Mouse (Mus musculus) limb, embryonic 15.5 days (tissue): ENCODE measurements around the gene Ppp2r5b. TPM values are rescaled to one million over a fixed set of nuclear protein-coding genes. Genes with fewer than 3 reads are reported as not detected.

Experiments
- ATAC-seq: fragments of 200-750 bp; cut with Nextera tagmentation; 2 replicates; pipeline ENCODE4 v1.8.0; 2017; ENCODE audit warnings: low read depth, moderate TSS enrichment; ENCODE audit not compliant: insufficient number of reproducible peaks, low FRiP score, low TSS enrichment
- H3K27ac ChIP-seq: fragments of 300-500 bp; sonication (generic); 2 replicates; pipeline ENCODE4 v1.5.1; 2015; ENCODE audit warnings: moderate library complexity, mild to moderate bottlenecking, inconsistent platforms
- H3K27me3 ChIP-seq: fragments of 300-500 bp; sonication (generic); 2 replicates; pipeline ENCODE4 v1.6.1; 2015; ENCODE audit warnings: inconsistent platforms
- H3K36me3 ChIP-seq: fragments of 300-500 bp; sonication (generic); 2 replicates; pipeline ENCODE4 v1.6.1; 2015; ENCODE audit warnings: inconsistent platforms
- H3K4me1 ChIP-seq: fragments of 300-500 bp; sonication (generic); 2 replicates; pipeline ENCODE4 v1.6.1; 2015; ENCODE audit warnings: inconsistent platforms
- H3K4me2 ChIP-seq: fragments of 300-500 bp; sonication (generic); 2 replicates; pipeline ENCODE4 v1.6.1; 2015; ENCODE audit warnings: mild to moderate bottlenecking, inconsistent platforms
- H3K4me3 ChIP-seq: fragments of 300-500 bp; sonication (generic); 2 replicates; pipeline ENCODE4 v1.5.1; 2015; ENCODE audit warnings: mild to moderate bottlenecking, inconsistent platforms
- H3K9ac ChIP-seq: fragments of 300-500 bp; sonication (generic); 2 replicates; pipeline ENCODE4 v1.6.1; 2015; ENCODE audit warnings: inconsistent platforms
- H3K9me3 ChIP-seq: fragments of 300-500 bp; sonication (generic); 2 replicates; pipeline ENCODE4 v1.6.1; 2016; ENCODE audit warnings: inconsistent platforms
- WGBS: fragments of 180-500 bp; shearing (Covaris S2); methylation state at CpG from one replicate; pipeline ENCODE4 v1.1.7; 2015; 5-methylcytosine and 5-hydroxymethylcytosine counted together
- polyA plus RNA-seq: library from polyadenylated mRNA; unstranded; fragments of >200 nt; fragmentation: Nextera tagmentation; extraction: Ambion mirVana; gene quantifications from 2 replicates; pipeline ENCODE4 v1.2.1, GENCODE M21; 2015

Ppp2r5b gene
- polyA plus RNA-seq, 1 experiment from 2014 or later = 26.1 TPM

DNA sequence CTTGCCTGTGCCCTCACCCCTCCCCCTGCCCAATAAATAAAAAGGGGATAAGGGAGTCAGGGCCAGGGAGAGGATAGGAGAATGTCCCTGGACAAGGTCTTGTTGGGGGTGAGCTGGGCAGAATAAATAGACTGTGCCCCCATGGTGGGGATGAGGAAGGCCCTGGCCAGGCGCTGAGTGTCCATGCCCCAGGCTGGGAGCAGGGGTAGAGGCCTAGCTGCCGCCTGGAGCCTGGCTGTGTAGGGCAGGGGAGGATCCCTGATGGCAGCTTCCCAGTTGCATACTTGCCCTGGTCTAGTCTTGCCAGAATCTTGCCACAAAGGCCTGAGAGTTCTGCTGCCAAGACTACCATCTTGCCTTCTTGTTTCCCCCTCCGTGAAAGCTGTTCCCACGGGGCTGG is 7.8 kb downstream of the Ppp2r5b start:
- Histone ChIP-seq H3K27me3 (no peaks in the 10 kb centered on the region), H3K4me3 (no peak overlapping the region), H3K4me2 (no peak overlapping the region), H3K9me3 (no peaks in the 10 kb centered on the region), H3K4me1 (peaks cover 5% of the 10 kb centered on the region; the same call in 1 of the 2 replicates), H3K27ac (no peak overlapping the region), H3K36me3 (peaks cover 57% of the 10 kb centered on the region), H3K9ac (no peak overlapping the region)
- no peak for ATAC-seq
- 86% methylated on average over 4 of the region's 4 CpGs for WGBS

DNA sequence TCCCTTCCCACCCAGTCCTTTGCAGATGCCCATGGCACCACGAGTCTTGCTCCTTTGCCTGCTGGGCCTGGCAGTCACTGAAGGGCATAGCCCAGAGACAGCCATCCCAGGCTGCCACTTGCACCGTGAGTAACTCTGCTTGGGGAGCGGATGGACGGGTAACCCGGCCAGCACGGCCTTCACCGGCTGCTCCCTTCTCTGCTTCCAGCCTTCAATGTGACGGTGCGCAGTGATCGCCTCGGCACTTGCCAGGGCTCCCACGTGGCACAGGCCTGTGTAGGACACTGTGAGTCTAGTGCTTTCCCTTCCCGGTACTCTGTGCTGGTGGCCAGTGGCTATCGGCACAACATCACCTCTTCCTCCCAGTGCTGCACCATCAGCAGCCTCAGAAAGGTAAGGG is 8.9 kb downstream of the Ppp2r5b start:
- 0 out of 2 replicates have a peak, but pooled peaks have one; percentile 27 for ATAC-seq
- 89% methylated on average over 14 of the region's 14 CpGs for WGBS
- Histone ChIP-seq H3K27ac (no peak overlapping the region), H3K36me3 (peaks cover 47% of the 10 kb centered on the region), H3K4me2 (no peak overlapping the region), H3K27me3 (no peaks in the 10 kb centered on the region), H3K9me3 (no peaks in the 10 kb centered on the region), H3K9ac (no peak overlapping the region), H3K4me1 (peaks cover 5% of the 10 kb centered on the region; the same call in 1 of the 2 replicates), H3K4me3 (no peak overlapping the region)

DNA sequence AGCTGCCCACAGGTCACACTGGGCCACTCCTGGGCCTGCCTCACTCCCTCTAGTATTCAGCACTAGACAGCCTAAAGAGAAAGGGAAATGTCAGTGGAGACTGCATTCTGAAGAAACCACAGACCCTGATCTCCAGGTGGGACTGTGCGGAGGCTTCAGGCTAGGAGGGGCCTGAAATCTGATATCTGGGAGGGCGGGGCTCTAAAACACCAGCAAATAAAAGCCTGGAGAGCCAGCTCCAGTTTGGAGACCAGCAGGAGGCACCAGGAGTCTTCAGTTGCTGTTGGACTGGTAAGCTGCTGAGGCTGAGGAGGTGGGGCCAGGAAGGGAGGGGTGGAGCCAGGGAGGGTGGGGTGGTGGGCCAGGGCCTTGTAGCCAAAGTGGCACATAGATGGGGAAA is 9.5 kb downstream of the Ppp2r5b start, which contains the start of gene Gpha2:
Gene Gpha2 (plus strand): TSS at position 246 of the 400 bp plus-strand sequence.
- ATAC-seq = no peak
- no peak within 1 kb of the TSS for H3K27ac ChIP-seq
- WGBS = 15% methylated on average over 2 of the region's 2 CpGs

DNA sequence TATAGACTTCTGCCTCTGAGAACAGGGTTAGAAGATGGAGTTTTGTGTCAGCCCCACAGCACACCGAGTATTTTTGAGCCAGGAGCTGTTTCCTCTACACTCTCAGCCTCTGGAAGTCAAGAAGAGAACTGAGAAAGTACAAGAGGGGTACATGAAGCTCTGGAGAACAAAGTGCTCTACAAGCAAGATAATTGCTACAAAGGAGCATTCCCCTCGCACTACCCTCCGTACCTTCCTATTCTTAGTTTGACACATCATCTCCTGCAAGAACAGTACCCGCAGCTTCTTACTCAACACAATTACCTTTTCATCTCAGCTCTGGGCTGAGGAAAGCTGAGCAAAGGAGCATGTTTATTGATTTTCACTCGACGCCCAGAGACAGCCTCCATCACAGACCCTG is 17.1 kb downstream of the Ppp2r5b start:
- H3K27me3 ChIP-seq = no peaks in the 10 kb centered on the region
- H3K9me3 ChIP-seq = no peaks in the 10 kb centered on the region
- no peaks in the 10 kb centered on the region for H3K36me3 ChIP-seq
- no peak overlapping the region for H3K4me2 ChIP-seq
- no peak for ATAC-seq
- 63% methylated on average over 6 of the region's 6 CpGs for WGBS
- H3K27ac ChIP-seq = no peak overlapping the region
- no peak overlapping the region for H3K4me3 ChIP-seq
- no peak overlapping the region for H3K9ac ChIP-seq
- no peaks in the 10 kb centered on the region for H3K4me1 ChIP-seq

More for the DNA sequence above, 9.5 kb downstream of the Ppp2r5b start, which contains the start of gene Gpha2:
- H3K4me2 ChIP-seq = no peak within 1 kb of the TSS
- H3K4me3 ChIP-seq = no peak within 1 kb of the TSS
- H3K36me3 ChIP-seq = peaks cover 42% of the 10 kb centered on the region
- no peak within 1 kb of the TSS for H3K9ac ChIP-seq
- peaks cover 5% of the 10 kb centered on the region; the same call in 1 of the 2 replicates for H3K4me1 ChIP-seq
- H3K9me3 ChIP-seq = no peaks in the 10 kb centered on the region
- H3K27me3 ChIP-seq = no peaks in the 10 kb centered on the region

DNA sequence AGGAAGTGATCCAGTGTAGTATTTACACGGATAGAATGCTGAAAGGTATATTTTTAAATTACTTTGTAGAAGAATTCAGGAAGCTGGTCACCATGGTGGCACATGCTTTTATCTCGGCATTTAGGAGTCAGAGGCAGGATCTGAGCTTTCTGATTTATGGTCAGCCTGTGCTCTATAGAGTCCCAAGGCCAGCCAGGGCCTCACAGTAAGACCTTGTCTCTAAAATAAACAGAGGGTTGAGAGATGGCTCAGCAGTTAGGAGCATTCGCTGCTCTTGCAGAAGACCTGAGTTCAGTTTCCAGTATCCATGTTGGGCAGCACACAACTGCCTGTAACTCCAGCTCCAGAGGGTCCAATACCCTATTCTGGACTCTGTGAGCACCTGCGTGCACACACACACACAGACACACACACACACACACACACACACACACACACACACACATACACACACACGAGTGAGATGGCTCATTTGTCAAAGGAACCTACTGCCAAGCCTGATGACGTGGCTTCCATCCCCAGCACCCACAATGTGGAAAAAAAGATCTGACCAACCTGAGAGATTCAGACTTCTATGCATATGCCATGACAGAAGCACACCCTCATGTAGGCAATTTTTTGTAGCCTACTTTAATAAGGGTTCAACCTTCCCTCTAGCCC is 19.5 kb downstream of the Ppp2r5b start:
- no peaks in the 10 kb centered on the region for H3K27me3 ChIP-seq
- 65% methylated on average over 6 of the region's 6 CpGs for WGBS
- no peak overlapping the region for H3K4me3 ChIP-seq
- H3K27ac ChIP-seq = no peak overlapping the region
- no peak for ATAC-seq
- no peaks in the 10 kb centered on the region for H3K36me3 ChIP-seq
- H3K4me1 ChIP-seq = no peaks in the 10 kb centered on the region
- H3K4me2 ChIP-seq = no peak overlapping the region
- no peak overlapping the region for H3K9ac ChIP-seq
- H3K9me3 ChIP-seq = no peaks in the 10 kb centered on the region

DNA sequence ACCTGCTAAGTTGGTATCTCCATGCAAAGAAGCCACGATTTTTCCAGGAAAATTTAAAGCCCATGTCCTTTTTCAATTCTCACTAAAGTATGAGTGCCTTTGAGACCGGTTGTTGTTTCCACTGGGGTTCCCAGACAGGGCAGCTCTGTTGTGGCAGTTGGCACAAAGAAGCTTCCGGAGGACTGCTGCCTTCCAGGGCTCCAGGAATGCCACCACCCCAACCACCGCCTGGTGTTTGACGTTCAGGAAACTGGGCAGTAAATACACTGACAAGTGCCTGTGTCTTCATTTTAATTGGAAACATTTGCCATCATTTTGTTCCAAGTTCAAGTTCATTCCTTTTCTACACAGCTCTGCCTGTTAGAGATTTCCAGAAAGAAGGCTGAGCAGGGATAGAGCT is 29.0 kb downstream of the Ppp2r5b start:
- Histone ChIP-seq H3K27ac (no peak overlapping the region), H3K4me3 (no peak overlapping the region), H3K4me1 (no peaks in the 10 kb centered on the region), H3K9ac (no peak overlapping the region), H3K9me3 (no peaks in the 10 kb centered on the region), H3K4me2 (no peak overlapping the region), H3K27me3 (no peaks in the 10 kb centered on the region), H3K36me3 (no peaks in the 10 kb centered on the region)
- no peak for ATAC-seq
- WGBS = 59% methylated on average over 5 of the region's 5 CpGs

DNA sequence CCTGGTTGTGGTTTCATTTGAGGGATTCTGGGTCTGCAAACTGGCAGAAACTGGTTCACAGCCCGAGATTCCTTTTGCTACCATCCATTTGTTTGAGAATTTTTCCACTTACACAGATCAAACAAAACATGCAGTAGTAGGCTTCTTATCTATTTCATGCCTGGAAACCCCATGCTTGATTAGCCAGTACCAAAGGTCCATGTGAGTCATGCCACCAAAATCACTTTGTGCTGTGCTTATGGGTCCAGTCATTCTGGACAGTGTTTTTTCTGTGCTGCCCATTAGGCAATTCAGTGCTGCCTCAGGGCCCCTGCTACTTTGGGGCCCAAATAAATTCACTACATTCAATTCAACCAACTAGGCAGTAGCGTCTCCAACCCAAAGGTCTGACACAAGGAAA is 31.4 kb downstream of the Ppp2r5b start:
- Histone ChIP-seq H3K4me2 (no peak overlapping the region), H3K4me3 (no peak overlapping the region), H3K27ac (no peak overlapping the region), H3K4me1 (no peaks in the 10 kb centered on the region), H3K27me3 (no peaks in the 10 kb centered on the region), H3K9ac (no peak overlapping the region), H3K9me3 (no peaks in the 10 kb centered on the region), H3K36me3 (no peaks in the 10 kb centered on the region)
- WGBS = 74% methylated on average over 2 of the region's 2 CpGs
- ATAC-seq = no peak

DNA sequence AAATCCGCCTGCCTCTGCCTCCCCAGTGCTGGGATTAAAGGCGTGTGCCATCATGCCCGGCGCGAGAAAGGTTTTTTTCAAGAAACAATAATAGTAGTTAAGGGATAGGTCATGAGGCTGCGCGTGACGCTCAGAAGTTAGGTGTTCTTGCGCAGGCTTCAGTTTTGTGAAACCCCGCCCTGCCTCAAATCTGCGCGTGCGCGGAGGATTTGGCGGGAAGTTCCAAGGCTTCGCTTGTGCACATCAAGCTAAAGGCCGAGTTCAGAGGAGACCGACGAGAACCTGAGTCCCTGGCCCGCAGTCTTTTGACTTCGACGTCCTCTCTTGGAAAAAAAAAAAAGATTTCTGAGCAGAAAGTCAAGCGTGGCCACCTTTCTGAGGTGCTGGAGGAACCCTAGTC is 51.5 kb downstream of the Ppp2r5b start, which contains the start of gene Majin:
Gene Majin (plus strand): TSS at position 258 of the 400 bp plus-strand sequence.
- Histone ChIP-seq H3K4me3 (no peak within 1 kb of the TSS), H3K27me3 (no peaks in the 10 kb centered on the region), H3K27ac (no peak within 1 kb of the TSS), H3K9ac (no peak within 1 kb of the TSS), H3K9me3 (no peaks in the 10 kb centered on the region), H3K4me2 (no peak within 1 kb of the TSS), H3K4me1 (no peaks in the 10 kb centered on the region), H3K36me3 (no peaks in the 10 kb centered on the region)
- 85% methylated on average over 23 of the region's 23 CpGs for WGBS
- no peak for ATAC-seq

DNA sequence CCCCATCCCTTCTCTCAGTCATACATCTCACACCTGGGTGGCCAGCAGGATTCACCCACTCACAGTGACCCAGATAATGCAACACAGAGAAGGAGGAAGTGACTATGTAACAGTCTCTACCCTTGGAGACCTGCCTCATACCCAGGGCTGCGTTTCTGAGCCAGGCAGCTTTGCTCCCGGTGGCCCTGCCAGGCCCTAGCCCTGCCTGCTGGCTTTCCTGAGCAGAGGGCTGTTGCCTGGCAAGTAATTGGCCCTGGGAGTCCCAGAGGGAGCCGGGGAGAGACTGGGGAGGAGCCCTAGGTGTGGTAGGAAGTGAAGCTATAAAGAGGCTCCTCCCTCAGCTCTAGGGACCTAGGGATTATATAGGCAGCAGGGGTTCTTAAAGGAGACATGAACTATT is 53.1 kb downstream of the Ppp2r5b start:
- 7% methylated on average over 3 of the region's 3 CpGs for WGBS
- Histone ChIP-seq H3K4me3 (no peak overlapping the region), H3K9ac (no peak overlapping the region), H3K9me3 (no peaks in the 10 kb centered on the region), H3K4me1 (no peaks in the 10 kb centered on the region), H3K27ac (no peak overlapping the region), H3K36me3 (no peaks in the 10 kb centered on the region), H3K27me3 (no peaks in the 10 kb centered on the region), H3K4me2 (no peak overlapping the region)
- no peak for ATAC-seq

DNA sequence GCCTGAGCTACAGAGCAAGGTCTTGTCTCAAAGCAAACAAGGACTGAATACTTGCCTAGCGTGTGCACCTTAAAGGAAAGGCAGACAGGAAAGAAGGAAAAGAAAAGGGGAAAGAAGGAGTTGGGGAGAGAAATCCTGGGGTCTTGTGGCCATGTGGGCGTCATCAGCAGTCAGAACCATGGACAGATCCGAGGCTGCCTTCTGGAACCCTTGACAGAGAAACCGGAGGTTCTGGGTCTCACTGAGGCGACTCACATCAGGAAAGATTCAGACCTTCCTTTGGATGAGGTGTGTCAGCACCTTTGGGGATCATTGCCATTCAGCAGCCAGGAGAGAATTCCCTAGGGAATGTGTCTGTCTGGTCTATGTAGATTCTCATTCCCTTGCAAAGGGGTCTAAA is 54.0 kb downstream of the Ppp2r5b start:
- H3K27me3 ChIP-seq = no peaks in the 10 kb centered on the region

DNA sequence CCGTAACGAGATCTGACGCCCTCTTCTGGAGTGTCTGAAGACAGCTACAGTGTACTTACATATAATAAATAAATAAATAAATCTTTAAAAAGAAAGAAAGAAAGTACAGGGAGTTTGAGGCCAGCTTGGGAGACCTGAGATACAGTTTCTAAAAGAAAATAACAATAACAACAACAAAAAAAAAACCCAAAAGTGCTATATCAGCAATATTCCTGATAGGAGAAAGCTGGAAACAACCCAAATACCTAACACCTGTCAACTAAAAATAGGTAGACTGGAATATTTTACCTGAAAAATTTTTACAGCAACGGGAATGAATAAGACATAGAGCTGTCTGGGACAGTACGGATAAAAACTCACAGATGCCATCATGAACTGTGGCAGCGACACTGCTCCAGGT is 56.9 kb downstream of the Ppp2r5b start:
- no peaks in the 10 kb centered on the region for H3K36me3 ChIP-seq
- no peak for ATAC-seq
- no peaks in the 10 kb centered on the region for H3K4me1 ChIP-seq
- H3K4me3 ChIP-seq = no peak overlapping the region
- H3K27ac ChIP-seq = no peak overlapping the region
- 93% methylated on average over 6 of the region's 6 CpGs for WGBS
- no peaks in the 10 kb centered on the region for H3K9me3 ChIP-seq
- no peak overlapping the region for H3K4me2 ChIP-seq
- H3K9ac ChIP-seq = no peak overlapping the region
- H3K27me3 ChIP-seq = no peaks in the 10 kb centered on the region

More for the DNA sequence above, 54.0 kb downstream of the Ppp2r5b start:
- Histone ChIP-seq H3K4me3 (no peak overlapping the region), H3K9me3 (no peaks in the 10 kb centered on the region), H3K4me1 (no peaks in the 10 kb centered on the region), H3K9ac (no peak overlapping the region), H3K36me3 (no peaks in the 10 kb centered on the region), H3K4me2 (no peak overlapping the region), H3K27ac (no peak overlapping the region)
- ATAC-seq = no peak
- WGBS = 12% methylated on average over 5 of the region's 5 CpGs
